Mouse (Mus musculus): ENCODE data around the gene Atp1b3. TPM values are rescaled to one million over a fixed set of nuclear protein-coding genes. Genes with fewer than 3 reads are reported as not detected.

Atp1b3 gene
- polyA plus RNA-seq, 1 experiment from 2014 or later, result 138 TPM

- Histone ChIP-seq H3K4me2 (ENCODE audit: low read length) (no peak overlapping the region), H3K9ac (replicated peaks; ENCODE audit: low read depth, low read length) (no peak overlapping the region), H3K36me3 (ENCODE audit: control insufficient read depth, insufficient read depth) (no peaks in the 10 kb centered on the region), H3K4me3 (replicated peaks; ENCODE audit: low read length) (no peak overlapping the region), H3K4me1 (replicated peaks; ENCODE audit: control insufficient read depth, insufficient read depth, low read length) (peaks cover under 1% of the 10 kb centered on the region; the same call in 1 of the 2 replicates), H3K9me3 (ENCODE audit: control insufficient read depth, low read length) (no peaks in the 10 kb centered on the region), H3K27me3 (replicated peaks; ENCODE audit: control insufficient read depth, insufficient read depth, low read length) (no peaks in the 10 kb centered on the region), H3K27ac (ENCODE audit: low read length) (no peak overlapping the region)
- 89% methylated on average over 5 of the region's 5 CpGs for WGBS
- ATAC-seq, result no peak
Measured at GRCm38 (mm10) chr9:96393112-96393511, 28.9 kb upstream of the Atp1b3 start.

- no peak overlapping the region for H3K9ac ChIP-seq (replicated peaks; ENCODE audit: low read depth, low read length)
- ATAC-seq, result no peak
- WGBS, result 78% methylated on average over 1 of the region's 1 CpGs
Measured at GRCm38 (mm10) chr9:96391921-96392320, 27.7 kb upstream of the Atp1b3 start.

GRCm38 (mm10) chr9:96383714-96384487 is 19.7 kb upstream of the Atp1b3 start:
- no peak overlapping the region for H3K4me3 ChIP-seq (replicated peaks; ENCODE audit: low read length)
- no peak for ATAC-seq
- no peak overlapping the region for H3K9ac ChIP-seq (replicated peaks; ENCODE audit: low read depth, low read length)
- WGBS, result 77% methylated on average over 18 of the region's 18 CpGs
- H3K9me3 ChIP-seq (ENCODE audit: control insufficient read depth, low read length), result no peaks in the 10 kb centered on the region
- H3K27ac ChIP-seq (ENCODE audit: low read length), result no peak overlapping the region
- H3K27me3 ChIP-seq (replicated peaks; ENCODE audit: control insufficient read depth, insufficient read depth, low read length), result no peaks in the 10 kb centered on the region
- H3K4me1 ChIP-seq (replicated peaks; ENCODE audit: control insufficient read depth, insufficient read depth, low read length), result no peaks in the 10 kb centered on the region
- no peak overlapping the region for H3K4me2 ChIP-seq (ENCODE audit: low read length)
- H3K36me3 ChIP-seq (ENCODE audit: control insufficient read depth, insufficient read depth), result no peaks in the 10 kb centered on the region

More at GRCm38 (mm10) chr9:96391921-96392320, 27.7 kb upstream of the Atp1b3 start:
- Histone ChIP-seq H3K27ac (ENCODE audit: low read length) (no peak overlapping the region), H3K4me3 (replicated peaks; ENCODE audit: low read length) (no peak overlapping the region), H3K4me1 (replicated peaks; ENCODE audit: control insufficient read depth, insufficient read depth, low read length) (no peaks in the 10 kb centered on the region), H3K4me2 (ENCODE audit: low read length) (no peak overlapping the region), H3K9me3 (ENCODE audit: control insufficient read depth, low read length) (no peaks in the 10 kb centered on the region), H3K36me3 (ENCODE audit: control insufficient read depth, insufficient read depth) (no peaks in the 10 kb centered on the region), H3K27me3 (replicated peaks; ENCODE audit: control insufficient read depth, insufficient read depth, low read length) (no peaks in the 10 kb centered on the region)

DNA sequence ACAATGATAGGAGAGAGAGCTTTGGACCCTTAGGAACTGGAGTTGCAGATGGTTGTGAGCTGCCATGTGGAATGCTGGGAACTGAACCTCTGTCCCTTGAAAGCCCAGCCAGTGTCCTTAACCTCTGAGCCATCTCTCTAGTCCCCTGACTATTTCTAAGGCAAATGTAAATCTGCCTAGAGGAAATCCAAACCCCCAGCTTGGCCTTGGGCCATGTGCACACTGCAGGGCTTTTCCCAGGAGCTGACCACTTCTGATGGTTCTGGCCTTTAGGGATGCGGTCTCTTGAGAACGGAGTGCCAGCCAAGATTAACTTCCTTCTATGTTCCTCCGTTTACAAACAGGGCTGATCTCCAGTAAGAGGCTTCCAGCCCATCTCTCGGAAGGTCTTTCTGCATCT is 18.5 kb upstream of the Atp1b3 start:
- no peaks in the 10 kb centered on the region for H3K9me3 ChIP-seq (ENCODE audit: control insufficient read depth, low read length)
- 81% methylated on average over 4 of the region's 4 CpGs for WGBS
- H3K36me3 ChIP-seq (ENCODE audit: control insufficient read depth, insufficient read depth), result no peaks in the 10 kb centered on the region
- H3K4me1 ChIP-seq (replicated peaks; ENCODE audit: control insufficient read depth, insufficient read depth, low read length), result no peaks in the 10 kb centered on the region
- H3K27ac ChIP-seq (ENCODE audit: low read length), result no peak overlapping the region
- no peaks in the 10 kb centered on the region for H3K27me3 ChIP-seq (replicated peaks; ENCODE audit: control insufficient read depth, insufficient read depth, low read length)
- H3K9ac ChIP-seq (replicated peaks; ENCODE audit: low read depth, low read length), result no peak overlapping the region
- no peak overlapping the region for H3K4me3 ChIP-seq (replicated peaks; ENCODE audit: low read length)
- H3K4me2 ChIP-seq (ENCODE audit: low read length), result no peak overlapping the region
- no peak for ATAC-seq

DNA sequence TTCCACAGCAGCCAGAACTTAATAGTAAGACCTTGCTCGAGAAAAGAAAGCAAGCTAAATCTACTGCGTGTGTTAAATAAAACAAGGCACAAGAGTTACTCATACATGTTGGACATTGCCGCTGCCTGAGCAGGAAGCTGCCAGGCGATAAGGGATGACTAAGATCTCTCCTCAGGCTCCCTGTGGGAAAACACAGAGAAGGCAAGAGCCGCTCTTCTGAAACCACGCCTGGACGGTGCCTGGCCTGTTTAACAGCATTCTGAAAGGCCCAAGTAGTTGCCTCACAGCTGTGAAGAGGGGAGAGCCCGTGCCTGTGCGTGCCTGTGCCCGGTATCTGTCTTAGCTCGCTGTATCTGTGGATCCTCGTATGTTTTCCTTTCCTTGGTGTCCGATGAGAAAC is 17.2 kb upstream of the Atp1b3 start:
- 88% methylated on average over 13 of the region's 13 CpGs for WGBS

GRCm38 (mm10) chr9:96379551-96379950 is 15.3 kb upstream of the Atp1b3 start:
- 67% methylated on average over 7 of the region's 7 CpGs for WGBS
- H3K36me3 ChIP-seq (ENCODE audit: control insufficient read depth, insufficient read depth), result no peaks in the 10 kb centered on the region
- no peak overlapping the region for H3K4me2 ChIP-seq (ENCODE audit: low read length)
- no peak overlapping the region for H3K27ac ChIP-seq (ENCODE audit: low read length)
- no peaks in the 10 kb centered on the region for H3K4me1 ChIP-seq (replicated peaks; ENCODE audit: control insufficient read depth, insufficient read depth, low read length)
- H3K9ac ChIP-seq (replicated peaks; ENCODE audit: low read depth, low read length), result no peak overlapping the region
- H3K27me3 ChIP-seq (replicated peaks; ENCODE audit: control insufficient read depth, insufficient read depth, low read length), result no peaks in the 10 kb centered on the region
- no peaks in the 10 kb centered on the region for H3K9me3 ChIP-seq (ENCODE audit: control insufficient read depth, low read length)
- H3K4me3 ChIP-seq (replicated peaks; ENCODE audit: low read length), result no peak overlapping the region
- ATAC-seq, result no peak

More for the DNA sequence above, 17.2 kb upstream of the Atp1b3 start:
- no peak for ATAC-seq
- Histone ChIP-seq H3K27ac (ENCODE audit: low read length) (no peak overlapping the region), H3K4me1 (replicated peaks; ENCODE audit: control insufficient read depth, insufficient read depth, low read length) (no peaks in the 10 kb centered on the region), H3K4me3 (replicated peaks; ENCODE audit: low read length) (no peak overlapping the region), H3K36me3 (ENCODE audit: control insufficient read depth, insufficient read depth) (no peaks in the 10 kb centered on the region), H3K9me3 (ENCODE audit: control insufficient read depth, low read length) (no peaks in the 10 kb centered on the region), H3K27me3 (replicated peaks; ENCODE audit: control insufficient read depth, insufficient read depth, low read length) (no peaks in the 10 kb centered on the region), H3K9ac (replicated peaks; ENCODE audit: low read depth, low read length) (no peak overlapping the region), H3K4me2 (ENCODE audit: low read length) (no peak overlapping the region)

DNA sequence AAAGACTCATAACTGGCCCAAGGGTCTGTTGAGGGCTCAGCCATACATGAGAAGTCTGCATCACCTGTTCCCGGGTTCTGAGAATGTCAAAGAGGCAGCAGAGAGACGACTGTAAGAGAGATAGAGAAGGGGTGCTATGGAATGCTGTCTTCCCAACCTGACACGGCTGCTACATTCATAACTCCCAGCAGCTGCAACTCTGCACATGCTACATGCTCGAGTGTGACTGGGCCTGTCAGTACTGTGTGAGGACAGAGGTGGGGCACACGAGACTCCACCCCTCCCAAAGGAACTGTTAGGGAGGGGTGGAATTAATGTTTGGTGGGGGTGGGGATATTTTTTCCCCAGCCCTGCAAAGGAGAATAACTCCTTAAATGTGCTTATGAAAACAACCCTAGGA is 14.5 kb upstream of the Atp1b3 start:
- H3K9me3 ChIP-seq (ENCODE audit: control insufficient read depth, low read length), result no peaks in the 10 kb centered on the region
- no peak for ATAC-seq
- no peak overlapping the region for H3K4me2 ChIP-seq (ENCODE audit: low read length)
- H3K4me1 ChIP-seq (replicated peaks; ENCODE audit: control insufficient read depth, insufficient read depth, low read length), result no peaks in the 10 kb centered on the region
- no peak overlapping the region for H3K9ac ChIP-seq (replicated peaks; ENCODE audit: low read depth, low read length)
- H3K27me3 ChIP-seq (replicated peaks; ENCODE audit: control insufficient read depth, insufficient read depth, low read length), result no peaks in the 10 kb centered on the region
- no peak overlapping the region for H3K27ac ChIP-seq (ENCODE audit: low read length)
- H3K36me3 ChIP-seq (ENCODE audit: control insufficient read depth, insufficient read depth), result no peaks in the 10 kb centered on the region
- no peak overlapping the region for H3K4me3 ChIP-seq (replicated peaks; ENCODE audit: low read length)
- 81% methylated on average over 5 of the region's 5 CpGs for WGBS

GRCm38 (mm10) chr9:96377096-96377495 is 12.9 kb upstream of the Atp1b3 start:
- 90% methylated on average over 1 of the region's 1 CpGs for WGBS
- no peak overlapping the region for H3K9ac ChIP-seq (replicated peaks; ENCODE audit: low read depth, low read length)
- no peak overlapping the region for H3K4me3 ChIP-seq (replicated peaks; ENCODE audit: low read length)
- H3K27ac ChIP-seq (ENCODE audit: low read length), result no peak overlapping the region
- H3K4me2 ChIP-seq (ENCODE audit: low read length), result no peak overlapping the region
- no peaks in the 10 kb centered on the region for H3K27me3 ChIP-seq (replicated peaks; ENCODE audit: control insufficient read depth, insufficient read depth, low read length)
- ATAC-seq, result no peak
- no peaks in the 10 kb centered on the region for H3K4me1 ChIP-seq (replicated peaks; ENCODE audit: control insufficient read depth, insufficient read depth, low read length)
- H3K9me3 ChIP-seq (ENCODE audit: control insufficient read depth, low read length), result no peaks in the 10 kb centered on the region
- no peaks in the 10 kb centered on the region for H3K36me3 ChIP-seq (ENCODE audit: control insufficient read depth, insufficient read depth)

DNA sequence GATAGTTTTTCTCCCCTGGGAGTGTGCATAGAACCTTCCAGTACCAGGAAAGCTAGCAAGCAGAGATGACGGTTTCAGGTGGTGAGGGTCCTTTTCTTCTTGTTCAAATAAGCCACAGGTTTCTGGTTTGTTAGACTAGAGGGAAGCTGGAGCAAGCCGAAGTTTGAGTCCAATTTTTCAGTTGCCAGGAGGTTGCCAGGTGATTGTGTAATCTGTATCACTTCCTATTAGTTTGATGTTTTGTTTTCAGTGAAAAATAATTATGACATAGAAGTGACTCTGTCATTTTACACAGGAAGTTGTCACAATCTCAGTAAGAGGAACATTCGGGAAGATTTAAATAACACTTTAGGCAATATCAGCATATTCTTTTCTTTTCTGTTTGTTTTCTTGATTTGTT is 11.6 kb upstream of the Atp1b3 start:
- Histone ChIP-seq H3K4me3 (replicated peaks; ENCODE audit: low read length) (no peak overlapping the region), H3K27me3 (replicated peaks; ENCODE audit: control insufficient read depth, insufficient read depth, low read length) (no peaks in the 10 kb centered on the region), H3K4me1 (replicated peaks; ENCODE audit: control insufficient read depth, insufficient read depth, low read length) (no peaks in the 10 kb centered on the region), H3K9ac (replicated peaks; ENCODE audit: low read depth, low read length) (no peak overlapping the region), H3K9me3 (ENCODE audit: control insufficient read depth, low read length) (no peaks in the 10 kb centered on the region), H3K27ac (ENCODE audit: low read length) (no peak overlapping the region), H3K4me2 (ENCODE audit: low read length) (no peak overlapping the region), H3K36me3 (ENCODE audit: control insufficient read depth, insufficient read depth) (no peaks in the 10 kb centered on the region)
- ATAC-seq, result no peak
- WGBS, result 88% methylated on average over 3 of the region's 3 CpGs

DNA sequence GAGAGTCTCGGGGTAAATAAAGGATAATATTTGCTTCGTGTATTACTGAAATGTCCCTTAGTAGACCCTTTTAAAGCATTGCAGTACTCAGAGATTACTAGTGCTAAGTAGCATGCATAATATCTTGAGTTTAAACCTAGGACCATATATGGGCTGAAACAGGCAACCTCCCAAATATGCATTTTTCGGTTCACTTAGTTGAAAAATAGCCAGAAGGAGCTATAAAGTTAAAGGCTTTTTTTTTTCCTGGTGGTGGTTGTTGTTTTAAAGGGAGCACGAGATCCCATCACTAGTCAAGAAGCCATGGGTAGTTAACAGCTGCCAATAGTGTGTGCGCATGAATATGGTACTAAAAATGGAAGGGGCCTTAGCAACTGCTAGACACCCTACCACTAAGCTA is 6.8 kb upstream of the Atp1b3 start:
- 88% methylated on average over 5 of the region's 5 CpGs for WGBS
- Histone ChIP-seq H3K4me3 (replicated peaks; ENCODE audit: low read length) (no peak overlapping the region), H3K4me2 (ENCODE audit: low read length) (no peak overlapping the region), H3K9ac (replicated peaks; ENCODE audit: low read depth, low read length) (no peak overlapping the region), H3K4me1 (replicated peaks; ENCODE audit: control insufficient read depth, insufficient read depth, low read length) (no peaks in the 10 kb centered on the region), H3K27ac (ENCODE audit: low read length) (no peak overlapping the region), H3K36me3 (ENCODE audit: control insufficient read depth, insufficient read depth) (no peaks in the 10 kb centered on the region), H3K9me3 (ENCODE audit: control insufficient read depth, low read length) (no peaks in the 10 kb centered on the region), H3K27me3 (replicated peaks; ENCODE audit: control insufficient read depth, insufficient read depth, low read length) (no peaks in the 10 kb centered on the region)
- ATAC-seq, result no peak
